10 mouse cellular contexts compared by ENCODE assay signal in genomic region chr13:102646271-102646771, GRCm38 (mm10). TPM values are rescaled to one million over a fixed set of nuclear protein-coding genes. Genes with fewer than 3 reads are reported as not detected.
DNase-seq lines count a peak whose midpoint lies in the region; ATAC-seq and TF ChIP-seq lines count a peak whose summit lies in the region.
"Had no signal": no experiment of that assay in that cellular context is flagged by ENCODE, and none has a peak within 500 bp of the region (broad histone marks: within the 10 kb centered on the region; RNA-seq: fewer than 3 reads in every experiment).

No protein-coding gene starts in this region.

- 0 out of 2 replicates have a peak overlapping the region, but pooled peaks have one; percentile 57 for H3K27ac ChIP-seq in liver, adult 2 months (replicated peaks; ENCODE audit: insufficient read depth, low read depth, low read length)
- H3K27ac ChIP-seq in midbrain, postnatal 0 days (ENCODE audit: low read depth, low read length) = no peak overlapping the region
- H3K27ac ChIP-seq: limb, embryonic 12.5 days had no signal

- H3K79me2 ChIP-seq in liver, adult 2 months (ENCODE audit: control insufficient read depth, insufficient read depth, low read length) = no peaks in the 10 kb centered on the region

- no peak for TF ChIP-seq POLR2A in liver, adult 2 months (IDR thresholded peaks at IDR 0.05; ENCODE audit: extremely low read depth, insufficient read depth, low read length)

- H3K4me1 ChIP-seq in liver, adult 2 months (ENCODE audit: control insufficient read depth, insufficient read depth, low read length) = peaks cover 7% of the 10 kb centered on the region
- H3K4me1 ChIP-seq in midbrain, postnatal 0 days (ENCODE audit: insufficient read depth, low read length) = peaks cover 6% of the 10 kb centered on the region; the same call in 1 of the 2 replicates

- H3K36me3 ChIP-seq in liver, adult 2 months (ENCODE audit: control insufficient read depth, insufficient read depth, low read length) = no peaks in the 10 kb centered on the region
- no peaks in the 10 kb centered on the region for H3K36me3 ChIP-seq in midbrain, postnatal 0 days (ENCODE audit: insufficient read depth, low read length)
- H3K36me3 ChIP-seq: limb, embryonic 12.5 days had no signal

- H3K9ac ChIP-seq in liver, adult 2 months (ENCODE audit: low read depth, low read length) = no peak overlapping the region
- H3K9ac ChIP-seq in midbrain, postnatal 0 days (replicated peaks; ENCODE audit: low read length, poor library complexity, severe bottlenecking) = no peak overlapping the region
- H3K9ac ChIP-seq: limb, embryonic 12.5 days had no signal

- no peak overlapping the region for H3K4me2 ChIP-seq in midbrain, postnatal 0 days (ENCODE audit: low read depth, low read length, poor library complexity, severe bottlenecking)
- H3K4me2 ChIP-seq: limb, embryonic 12.5 days had no signal

- peak; percentile 89 for ATAC-seq in granulocyte monocyte progenitor cell, adult 5-6 weeks (replicated peaks; ENCODE audit: poor library complexity, severe bottlenecking)
- no peak for ATAC-seq in midbrain, postnatal 0 days (ENCODE audit: low FRiP score)

- H3K9me3 ChIP-seq in midbrain, postnatal 0 days (ENCODE audit: low read length) = no peaks in the 10 kb centered on the region
- H3K9me3 ChIP-seq: limb, embryonic 12.5 days had no signal

- H3K4me3 ChIP-seq in liver, adult 2 months (ENCODE audit: insufficient read depth, low read depth, low read length) = no peak overlapping the region
- no peak overlapping the region for H3K4me3 ChIP-seq in midbrain, postnatal 0 days (ENCODE audit: low read depth, low read length)
- H3K4me3 ChIP-seq: erythroblast, embryonic 14.5 days; limb, embryonic 12.5 days had no signal

- H3K27me3 ChIP-seq in liver, adult 2 months (ENCODE audit: control insufficient read depth, insufficient read depth, low read length) = no peaks in the 10 kb centered on the region
- H3K27me3 ChIP-seq in midbrain, postnatal 0 days (ENCODE audit: insufficient read depth, low read length) = no peaks in the 10 kb centered on the region

- intact Hi-C loops in gastrocnemius, postnatal 14 days (cut with DNase I; ENCODE audit: low total_unique reads) = loop anchor here (10.0 kb wide), 1 partner anchor 922 kb away; no protein-coding TSS in a partner anchor

- DNase-seq in liver, adult 2 months (ENCODE audit: extremely low read depth, low read depth, low spot score) = no peak
- no peak for DNase-seq in liver
- DNase-seq in kidney, postnatal 10 days = peak; percentile 58
- DNase-seq in skeletal muscle tissue, adult 2 months (ENCODE audit: low read depth, low spot score) = peak; percentile 41
- DNase-seq in gastrocnemius, postnatal 14 days = no peak
- DNase-seq in midbrain, postnatal 0 days (ENCODE audit: low spot score) = no peak
- DNase-seq in cerebellum, postnatal 36 days = no peak

- no peak for TF ChIP-seq CTCF in liver, adult 2 months (IDR thresholded peaks at IDR 0.05; ENCODE audit: low read depth, low read length)
- no peak for TF ChIP-seq CTCF in midbrain, postnatal 0 days (IDR thresholded peaks at IDR 0.05)

- WGBS in liver, adult 2 months = 69% methylated on average over 10 of the region's 10 CpGs
- WGBS in midbrain, postnatal 0 days = 70% methylated on average over 10 of the region's 10 CpGs

RNA-seq across cellular contexts. Expression of gene Cd180, which starts 47.0 kb away (rescaled TPM):
- total RNA-seq in liver, adult 2 months (2014; rRNA removed) = 1.6 and 2.6 TPM in 2 replicates
- polyA plus RNA-seq in liver, adult 2 months (2012; rRNA removed) = 1.1 and 2.1 TPM in 2 replicates
- total RNA-seq in granulocyte monocyte progenitor cell, adult 5-6 weeks (2014; fragmentation: Nextera tagmentation) = 32.1 and 37.9 TPM in 2 replicates
- 6.6 and 22.1 TPM in 2 replicates for total RNA-seq in granulocyte monocyte progenitor cell, adult 5-6 weeks (2017)
- total RNA-seq in gastrocnemius, postnatal 14 days (2021) = under 1 TPM; 0.20 to 0.45 TPM
- total RNA-seq in midbrain, postnatal 0 days (2014; rRNA removed) = 1.3 and 3.2 TPM in 2 replicates
- polyA plus RNA-seq in midbrain, postnatal 0 days (2015; fragmentation: Nextera tagmentation; extraction: Ambion mirVana) = 0.58 and 0.60 TPM in 2 replicates
- polyA plus RNA-seq: erythroblast, embryonic 14.5 days had no signal

Comparison
In these comparisons a context has a peak if more than half of its experiments do, and no peak if none do; other contexts are left out.
1. DNase-seq: peak in kidney, postnatal 10 days (single experiment) and skeletal muscle tissue, adult 2 months (single experiment); none in liver, adult 2 months (single experiment), liver (single experiment), gastrocnemius, postnatal 14 days (single experiment), midbrain, postnatal 0 days (single experiment) and cerebellum, postnatal 36 days (0 of 2).